Mouse (Mus musculus) liver, postnatal 0 days (tissue): ENCODE measurements around the gene Ehmt2. TPM values are rescaled to one million over a fixed set of nuclear protein-coding genes. Genes with fewer than 3 reads are reported as not detected.
A peak's percentile ranks its signal among the peaks of the same experiment; 100 is the strongest.
"Not testable (repeated sequence)": the region's sequence is repeated elsewhere in the genome, so short reads cannot be mapped to it uniquely, and the experiment has no call there.

Source experiments
- ATAC-seq: fragments of 200-750 bp; cut with Nextera tagmentation; 2 replicates; pipeline ENCODE4 v1.8.0; 2017; ENCODE audit warnings: mild to moderate bottlenecking, moderate library complexity
- DNase-seq: peaks from one replicate; pipeline ENCODE4 v3.0.0-alpha.2; 2016
- H3K27ac ChIP-seq: fragments of 300-500 bp; sonication (generic); 2 replicates; pipeline ENCODE4 v1.5.1; 2014; ENCODE audit warnings: antibody characterized with exemption, moderate library complexity, mild to moderate bottlenecking, low read depth
- H3K27me3 ChIP-seq: fragments of 300-500 bp; sonication (generic); 2 replicates; pipeline ENCODE4 v1.6.1; 2014; ENCODE audit warnings: low read length, control low read depth, mixed read lengths; ENCODE audit not compliant: insufficient read depth
- H3K36me3 ChIP-seq: fragments of 300-500 bp; sonication (generic); replicated peaks from 2 replicates; pipeline ENCODE4 v1.6.1; 2014; ENCODE audit warnings: mild to moderate bottlenecking, control low read depth, low read length, moderate library complexity, mixed read lengths; ENCODE audit not compliant: insufficient read depth
- H3K4me1 ChIP-seq: fragments of 300-500 bp; sonication (generic); 2 replicates; pipeline ENCODE4 v1.6.1; 2014; ENCODE audit warnings: antibody characterized with exemption, mild to moderate bottlenecking, control low read depth; ENCODE audit not compliant: insufficient read depth
- H3K4me2 ChIP-seq: fragments of 300-500 bp; sonication (generic); 2 replicates; pipeline ENCODE4 v1.6.1; 2014; ENCODE audit warnings: low read depth, mild to moderate bottlenecking, low read length, moderate library complexity, mixed read lengths
- H3K4me3 ChIP-seq: fragments of 300-500 bp; sonication (generic); 2 replicates; pipeline ENCODE4 v1.5.1; 2014; ENCODE audit warnings: low read depth, low read length
- H3K9ac ChIP-seq: fragments of 300-500 bp; sonication (generic); replicated peaks from 2 replicates; pipeline ENCODE4 v1.6.1; 2014; ENCODE audit warnings: mild to moderate bottlenecking, moderate library complexity
- H3K9me3 ChIP-seq: fragments of 300-500 bp; sonication (generic); 2 replicates; pipeline ENCODE4 v1.6.1; 2016; ENCODE audit warnings: mild to moderate bottlenecking, control low read depth, low read length, mixed read lengths
- CTCF ChIP-seq: sonication (generic); IDR thresholded peaks from 2 replicates; pipeline ENCODE4 v1.5.1; 2016; ENCODE audit warnings: antibody characterized with exemption, low read depth
- EP300 ChIP-seq: IDR thresholded peaks from 2 replicates; pipeline ENCODE4 v1.6.1; 2016; ENCODE audit warnings: antibody characterized with exemption, low read depth, mild to moderate bottlenecking
- WGBS: fragments of 180-500 bp; shearing (Covaris S2); extraction: QIAGEN DNeasy Blood & Tissue Kit; methylation state at CpG from one replicate; pipeline ENCODE4 v1.1.7; 2014; ENCODE audit not compliant: insufficient replicate concordance; 5-methylcytosine and 5-hydroxymethylcytosine counted together
- polyA plus RNA-seq: library from polyadenylated mRNA; unstranded; fragments of >200 nt; fragmentation: Nextera tagmentation; extraction: Ambion mirVana; gene quantifications from 2 replicates; pipeline ENCODE4 v1.2.1, GENCODE M21; 2015

Gene Ehmt2
- polyA plus RNA-seq, 1 experiment from 2014 or later = 11.1 TPM

DNA sequence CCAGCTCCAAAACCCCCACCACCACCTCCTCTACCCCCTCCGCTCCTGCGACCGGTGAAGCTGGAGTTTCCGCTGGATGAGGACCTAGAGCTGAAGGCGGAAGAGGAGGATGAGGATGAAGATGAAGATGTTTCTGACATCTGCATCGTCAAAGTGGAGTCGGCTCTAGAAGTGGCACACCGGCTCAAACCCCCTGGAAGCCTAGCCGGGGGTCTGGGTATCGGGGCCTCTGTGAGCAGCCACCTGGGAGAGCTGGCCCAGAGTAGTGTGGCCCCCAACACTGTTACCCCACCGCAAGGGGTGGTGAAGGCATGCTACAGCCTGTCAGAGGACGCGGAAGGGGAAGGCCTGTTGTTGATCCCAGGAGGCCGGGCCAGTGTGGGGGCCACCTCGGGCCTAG is 2.5 kb upstream of the Ehmt2 start:
- Histone ChIP-seq H3K4me3 (no peak overlapping the region), H3K27me3 (no peaks in the 10 kb centered on the region), H3K36me3 (no peaks in the 10 kb centered on the region), H3K27ac (no peak overlapping the region), H3K9me3 (no peaks in the 10 kb centered on the region; the same call in 1 of the 2 replicates), H3K9ac (no peak overlapping the region), H3K4me1 (peaks cover 28% of the 10 kb centered on the region), H3K4me2 (0 out of 2 replicates have a peak overlapping the region, but pooled peaks have one; percentile 98)
- ATAC-seq = no peak
- DNase-seq = no peak
- WGBS = 92% methylated on average over 15 of the region's 15 CpGs
- no peak for TF ChIP-seq CTCF
- TF ChIP-seq EP300 = no peak

DNA sequence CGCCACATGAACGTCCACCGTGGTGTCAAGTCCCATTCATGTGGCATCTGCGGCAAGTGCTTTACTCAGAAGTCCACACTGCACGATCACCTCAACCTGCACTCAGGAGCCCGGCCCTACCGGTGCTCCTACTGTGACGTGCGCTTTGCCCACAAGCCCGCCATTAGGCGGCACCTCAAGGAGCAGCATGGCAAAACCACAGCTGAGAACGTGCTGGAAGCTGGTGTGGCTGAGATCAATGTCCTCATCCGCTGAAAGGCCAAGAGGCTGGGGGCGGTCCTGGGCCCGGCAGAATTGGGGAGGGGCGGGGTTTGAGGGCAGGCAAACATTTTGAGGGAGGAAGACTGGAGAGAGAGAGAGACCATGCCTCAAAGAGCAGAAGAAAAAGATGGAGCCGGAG is 1.9 kb upstream of the Ehmt2 start:
- Histone ChIP-seq H3K9ac (no peak overlapping the region), H3K4me3 (no peak overlapping the region), H3K4me2 (no peak overlapping the region), H3K4me1 (peaks cover 28% of the 10 kb centered on the region), H3K9me3 (no peaks in the 10 kb centered on the region; the same call in 1 of the 2 replicates), H3K27ac (no peak overlapping the region), H3K27me3 (no peaks in the 10 kb centered on the region), H3K36me3 (no peaks in the 10 kb centered on the region)
- TF ChIP-seq EP300 (no peak), CTCF (no peak)
- DNase-seq (no peak), ATAC-seq (no peak)
- WGBS = 72% methylated on average over 17 of the region's 17 CpGs

DNA sequence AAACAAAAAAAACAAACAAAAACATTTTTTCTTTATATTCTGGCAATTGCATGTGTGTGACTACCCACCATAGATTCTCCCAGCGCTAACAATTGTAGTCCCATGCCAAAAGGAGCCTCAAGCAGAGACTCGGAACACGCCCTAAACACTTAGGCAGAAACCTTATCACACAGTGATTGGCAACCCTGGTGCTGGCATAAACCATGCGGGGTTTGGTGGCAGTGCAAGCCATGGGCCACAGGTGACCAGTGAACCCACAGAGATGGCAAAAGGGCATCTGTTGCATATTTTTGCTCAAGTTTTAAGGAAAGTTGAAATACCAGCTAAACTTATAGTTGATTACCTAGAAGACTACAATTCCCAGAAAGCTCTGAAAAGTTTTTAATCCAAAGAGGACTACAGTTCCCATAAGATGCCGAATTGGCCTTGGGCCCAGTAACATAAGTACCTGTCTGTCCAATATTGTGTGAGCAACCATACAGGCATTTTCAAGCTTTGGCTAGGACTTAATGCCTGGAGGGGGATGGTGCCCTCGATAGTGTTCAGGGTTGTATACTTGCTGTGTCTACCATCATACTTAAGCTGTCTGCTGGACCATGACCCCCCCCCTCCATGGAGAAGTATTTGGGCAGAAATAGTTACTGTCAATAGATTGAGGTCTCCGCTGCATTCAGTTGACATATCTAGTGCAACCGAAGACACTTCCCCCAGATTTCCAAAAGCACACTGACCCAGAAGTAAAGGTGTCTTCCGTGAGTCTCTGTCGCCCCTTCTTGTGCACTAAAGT is 703 bp upstream of the Ehmt2 start:
- Histone ChIP-seq H3K4me2 (peak overlapping the region; percentile 97), H3K36me3 (peaks cover under 1% of the 10 kb centered on the region; the same call in 1 of the 2 replicates), H3K9ac (peak overlapping the region; percentile 87), H3K27ac (peak overlapping the region; percentile 94), H3K4me3 (peak overlapping the region; percentile 90), H3K27me3 (no peaks in the 10 kb centered on the region), H3K4me1 (peaks cover 28% of the 10 kb centered on the region), H3K9me3 (no peaks in the 10 kb centered on the region)
- no peak for ATAC-seq
- no peak for TF ChIP-seq CTCF
- no peak for TF ChIP-seq EP300
- DNase-seq = no peak
- 12% methylated on average over 10 of the region's 10 CpGs for WGBS

- Histone ChIP-seq H3K4me2 (peak overlapping the region; percentile 97), H3K4me1 (peaks cover 24% of the 10 kb centered on the region), H3K36me3 (peaks cover 11% of the 10 kb centered on the region; the same call in 1 of the 2 replicates), H3K9me3 (no peaks in the 10 kb centered on the region), H3K27ac (peak overlapping the region; percentile 94), H3K9ac (peak overlapping the region; percentile 87), H3K4me3 (peak overlapping the region; percentile 90), H3K27me3 (no peaks in the 10 kb centered on the region)
- no peak for TF ChIP-seq CTCF
- WGBS = 0% methylated on average over 21 of the region's 47 CpGs
- DNase-seq = no peak
- ATAC-seq = no peak
Measured at GRCm38 (mm10) chr17:34898706-34899052, 410 bp downstream of the Ehmt2 start.

- Histone ChIP-seq H3K9ac (peak overlapping the region; percentile 87), H3K27ac (peak overlapping the region; percentile 94), H3K9me3 (no peaks in the 10 kb centered on the region), H3K4me2 (peak overlapping the region; percentile 97), H3K4me1 (peaks cover 24% of the 10 kb centered on the region), H3K36me3 (peaks cover 11% of the 10 kb centered on the region; the same call in 1 of the 2 replicates), H3K4me3 (peak overlapping the region; percentile 90), H3K27me3 (no peaks in the 10 kb centered on the region)
- DNase-seq (peak; percentile 62), ATAC-seq (no peak; the same call in 1 of the 2 replicates)
- TF ChIP-seq CTCF = no peak
- no peak for TF ChIP-seq EP300
- WGBS = 2% methylated on average over 32 of the region's 45 CpGs
Measured at GRCm38 (mm10) chr17:34899053-34899889, 1.0 kb downstream of the Ehmt2 start.

DNA sequence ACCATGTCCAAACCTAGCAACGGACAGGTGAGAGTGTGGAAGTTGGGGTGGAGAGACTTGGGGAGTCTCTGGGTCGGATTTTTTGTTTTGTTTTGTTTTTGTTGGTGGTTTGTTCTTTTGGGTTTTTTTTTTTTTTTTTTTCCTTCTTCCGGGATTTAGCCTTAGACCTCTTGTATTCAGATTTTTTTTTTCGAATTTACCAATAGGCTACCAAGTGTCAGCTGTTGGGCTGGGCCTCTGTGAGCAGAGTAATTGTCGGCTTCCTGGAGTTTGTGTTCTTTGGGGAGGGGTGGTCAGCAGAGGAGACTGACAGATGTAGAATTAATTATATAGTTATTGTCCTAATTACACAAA is 1.6 kb downstream of the Ehmt2 start:
- H3K4me1 ChIP-seq = peaks cover 20% of the 10 kb centered on the region
- no peak for DNase-seq

GRCm38 (mm10) chr17:34900826-34901225 is 2.6 kb downstream of the Ehmt2 start:
- peaks cover 22% of the 10 kb centered on the region for H3K36me3 ChIP-seq
- not testable (repeated sequence) for H3K9me3 ChIP-seq, ATAC-seq, H3K27ac ChIP-seq, H3K9ac ChIP-seq, H3K4me2 ChIP-seq, H3K4me3 ChIP-seq, DNase-seq, H3K27me3 ChIP-seq
- H3K4me1 ChIP-seq = peaks cover 19% of the 10 kb centered on the region

More for the DNA sequence above, 1.6 kb downstream of the Ehmt2 start:
- TF ChIP-seq EP300 (no peak), CTCF (no peak)
- H3K9ac ChIP-seq = peak overlapping the region; percentile 87
- H3K36me3 ChIP-seq = peaks cover 12% of the 10 kb centered on the region; the same call in 1 of the 2 replicates
- H3K27me3 ChIP-seq = no peaks in the 10 kb centered on the region
- peak overlapping the region; percentile 94 for H3K27ac ChIP-seq
- under 1% methylated on average over 5 of the region's 5 CpGs for WGBS
- ATAC-seq = no peak
- H3K4me3 ChIP-seq = peak overlapping the region; percentile 90
- H3K9me3 ChIP-seq = no peaks in the 10 kb centered on the region
- H3K4me2 ChIP-seq = peak overlapping the region; percentile 97

GRCm38 (mm10) chr17:34901948-34902347 is 3.7 kb downstream of the Ehmt2 start:
- not testable (repeated sequence) for H3K27me3 ChIP-seq, H3K9me3 ChIP-seq, H3K4me3 ChIP-seq, ATAC-seq, DNase-seq, H3K27ac ChIP-seq, H3K9ac ChIP-seq, H3K4me2 ChIP-seq
- Histone ChIP-seq H3K36me3 (peaks cover 33% of the 10 kb centered on the region), H3K4me1 (peaks cover 12% of the 10 kb centered on the region)
- 78% methylated on average over 9 of the region's 10 CpGs for WGBS
